Mouse (Mus musculus) spleen, adult 2 months (tissue): ENCODE measurements around the gene Gpn2. TPM values are rescaled to one million over a fixed set of nuclear protein-coding genes. Genes with fewer than 3 reads are reported as not detected.
A peak's percentile ranks its signal among the peaks of the same experiment; 100 is the strongest.

Experiments
- DNase-seq, 2 experiments: peaks; one replicate each; pipeline versions ENCODE4 v3.0.0 to v3.0.0-alpha.2; 2012 to 2021; ENCODE audit warnings: low spot score in 2 of 2, low read depth in 1 of 2
- H3K27ac ChIP-seq: fragments of 200-500 bp; 2 replicates; pipeline ENCODE4 v1.5.1; 2012; ENCODE audit warnings: low read length, inconsistent platforms; ENCODE audit not compliant: insufficient read depth
- H3K27me3 ChIP-seq: fragments of 200-500 bp; 2 replicates; pipeline ENCODE4 v1.6.1; 2012; ENCODE audit warnings: mild to moderate bottlenecking, moderate library complexity, low read length, inconsistent platforms; ENCODE audit not compliant: control insufficient read depth, insufficient read depth
- H3K36me3 ChIP-seq: fragments of 200-500 bp; 2 replicates; pipeline ENCODE4 v1.6.1; 2012; ENCODE audit warnings: mild to moderate bottlenecking, low read length, inconsistent platforms; ENCODE audit not compliant: control insufficient read depth, insufficient read depth
- H3K4me1 ChIP-seq: fragments of 200-500 bp; 2 replicates; pipeline ENCODE4 v1.6.1; 2011; ENCODE audit warnings: inconsistent platforms; ENCODE audit not compliant: control insufficient read depth, insufficient read depth, insufficient read length
- H3K4me3 ChIP-seq: fragments of 200-500 bp; 2 replicates; pipeline ENCODE4 v1.5.1; 2011; ENCODE audit warnings: mild to moderate bottlenecking, inconsistent platforms; ENCODE audit not compliant: insufficient read depth, insufficient read length; ENCODE audit errors: extremely low read depth
- CTCF ChIP-seq: fragments of 200-500 bp; IDR thresholded peaks from 2 replicates; pipeline ENCODE4 v1.5.1; 2011; ENCODE audit warnings: mild to moderate bottlenecking, inconsistent platforms; ENCODE audit not compliant: insufficient read depth, insufficient read length, insufficient replicate concordance; ENCODE audit errors: extremely low read depth
- POLR2A ChIP-seq: fragments of 200-500 bp; IDR thresholded peaks from 2 replicates; pipeline ENCODE4 v1.6.1; 2011; ENCODE audit warnings: low read depth, low read length, inconsistent platforms
- WGBS: fragments of 180-500 bp; shearing (Covaris S2); methylation state at CpG from one replicate; pipeline ENCODE4 v1.1.7; 2018; 5-methylcytosine and 5-hydroxymethylcytosine counted together
- polyA plus RNA-seq: library from polyadenylated mRNA; depleted of rRNA; stranded (reverse); fragments of >200 nt; gene quantifications from 2 replicates; pipeline ENCODE4 v1.2.3, GENCODE M21; 2012

Gpn2 gene
- polyA plus RNA-seq, 1 experiment, result 36.1 TPM

GRCm38 (mm10) chr4:133570066-133570466 is 14.1 kb upstream of the Gpn2 start:
- no peak overlapping the region for H3K27ac ChIP-seq

GRCm38 (mm10) chr4:133574070-133574842 is 9.9 kb upstream of the Gpn2 start, which contains the start of gene Gpatch3:
TSS of gene Gpatch3 (plus strand) at chr4:133574745.
- Histone ChIP-seq H3K4me3 (peak within 1 kb of the TSS; percentile 79), H3K36me3 (peaks cover 8% of the 10 kb centered on the region), H3K27ac (peak within 1 kb of the TSS; percentile 51), H3K4me1 (peaks cover 4% of the 10 kb centered on the region; the same call in 1 of the 2 replicates), H3K27me3 (no peaks in the 10 kb centered on the region)
- TF ChIP-seq CTCF (no peak), POLR2A (peak; percentile 71)
- peak; percentile 79 to 88 for DNase-seq
- WGBS, result 5% methylated on average over 44 of the region's 44 CpGs

More at GRCm38 (mm10) chr4:133570066-133570466, 14.1 kb upstream of the Gpn2 start:
- 50% methylated on average over 10 of the region's 10 CpGs for WGBS
- Histone ChIP-seq H3K4me3 (no peak overlapping the region), H3K36me3 (no peaks in the 10 kb centered on the region), H3K27me3 (no peaks in the 10 kb centered on the region), H3K4me1 (peaks cover 3% of the 10 kb centered on the region; the same call in 1 of the 2 replicates)
- no peak for DNase-seq
- no peak for TF ChIP-seq POLR2A
- no peak for TF ChIP-seq CTCF

GRCm38 (mm10) chr4:133574843-133575202 is 9.3 kb upstream of the Gpn2 start:
- Histone ChIP-seq H3K27ac (no peak overlapping the region), H3K36me3 (peaks cover 8% of the 10 kb centered on the region), H3K4me3 (peak overlapping the region; percentile 79), H3K4me1 (peaks cover 4% of the 10 kb centered on the region; the same call in 1 of the 2 replicates), H3K27me3 (no peaks in the 10 kb centered on the region)
- TF ChIP-seq POLR2A (no peak), CTCF (no peak)
- no peak for DNase-seq
- WGBS, result under 1% methylated on average over 41 of the region's 41 CpGs

GRCm38 (mm10) chr4:133577983-133578382 is 6.2 kb upstream of the Gpn2 start:
- TF ChIP-seq CTCF, result no peak
- TF ChIP-seq POLR2A, result no peak
- no peak overlapping the region for H3K4me3 ChIP-seq
- WGBS, result 90% methylated on average over 12 of the region's 12 CpGs

DNA sequence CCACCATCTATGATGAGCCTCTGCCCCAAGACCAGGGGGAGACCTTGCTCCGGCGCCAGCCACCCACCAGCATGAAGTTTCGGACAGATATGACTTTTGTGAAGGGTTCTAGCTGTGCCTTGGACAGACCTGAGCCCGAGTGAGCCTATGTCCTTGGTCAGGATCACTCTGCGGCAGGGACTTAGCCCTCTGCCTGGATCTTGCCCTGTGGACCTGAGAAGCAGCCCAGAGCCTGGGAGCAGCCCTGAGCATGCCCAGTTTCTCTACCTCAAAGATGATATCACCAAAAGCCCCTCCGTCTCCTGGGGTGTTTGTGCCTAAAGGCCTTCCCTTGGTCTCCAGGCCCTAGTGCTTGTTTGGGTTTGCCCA is 488 bp upstream of the Gpn2 start:
- no peak for DNase-seq
- Histone ChIP-seq H3K27me3 (no peaks in the 10 kb centered on the region), H3K4me3 (peak overlapping the region; percentile 85), H3K4me1 (peaks cover 8% of the 10 kb centered on the region), H3K27ac (peak overlapping the region; percentile 90), H3K36me3 (peaks cover 33% of the 10 kb centered on the region)
- WGBS, result 65% methylated on average over 6 of the region's 6 CpGs
- no peak for TF ChIP-seq CTCF
- no peak for TF ChIP-seq POLR2A

More at GRCm38 (mm10) chr4:133577983-133578382, 6.2 kb upstream of the Gpn2 start:
- H3K4me1 ChIP-seq, result peaks cover 4% of the 10 kb centered on the region; the same call in 1 of the 2 replicates
- DNase-seq, result no peak
- peaks cover 20% of the 10 kb centered on the region for H3K36me3 ChIP-seq
- H3K27me3 ChIP-seq, result no peaks in the 10 kb centered on the region
- no peak overlapping the region for H3K27ac ChIP-seq

DNA sequence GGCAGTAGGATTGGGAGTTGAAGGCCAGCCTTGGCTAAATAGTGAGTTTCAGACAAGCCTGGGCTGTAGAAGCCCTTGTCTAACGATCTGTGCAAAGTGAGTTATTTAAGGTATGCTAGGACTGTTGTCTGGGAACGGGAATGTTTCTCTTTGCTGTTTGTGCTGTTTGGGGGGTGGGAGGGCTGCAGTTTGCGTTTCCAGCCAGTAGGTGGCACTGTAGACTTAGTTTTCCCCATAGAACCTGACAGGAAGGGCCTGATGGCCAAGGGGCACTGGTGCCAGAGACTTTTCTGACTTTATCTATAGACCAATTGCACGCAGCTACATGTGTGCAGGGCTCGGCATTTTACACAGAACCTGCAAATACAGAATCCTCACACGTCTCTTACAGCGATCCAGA is 8.4 kb downstream of the Gpn2 start:
- WGBS, result 28% methylated on average over 7 of the region's 7 CpGs
- DNase-seq, result peak in 1 of 2 experiments; percentile 54
- TF ChIP-seq CTCF (peak; percentile 81; the same call in 1 of the 2 replicates), POLR2A (no peak)
- no peak overlapping the region for H3K27ac ChIP-seq
- no peaks in the 10 kb centered on the region for H3K27me3 ChIP-seq
- H3K36me3 ChIP-seq, result peaks cover 37% of the 10 kb centered on the region
- peaks cover 4% of the 10 kb centered on the region; the same call in 1 of the 2 replicates for H3K4me1 ChIP-seq
- no peak overlapping the region for H3K4me3 ChIP-seq

DNA sequence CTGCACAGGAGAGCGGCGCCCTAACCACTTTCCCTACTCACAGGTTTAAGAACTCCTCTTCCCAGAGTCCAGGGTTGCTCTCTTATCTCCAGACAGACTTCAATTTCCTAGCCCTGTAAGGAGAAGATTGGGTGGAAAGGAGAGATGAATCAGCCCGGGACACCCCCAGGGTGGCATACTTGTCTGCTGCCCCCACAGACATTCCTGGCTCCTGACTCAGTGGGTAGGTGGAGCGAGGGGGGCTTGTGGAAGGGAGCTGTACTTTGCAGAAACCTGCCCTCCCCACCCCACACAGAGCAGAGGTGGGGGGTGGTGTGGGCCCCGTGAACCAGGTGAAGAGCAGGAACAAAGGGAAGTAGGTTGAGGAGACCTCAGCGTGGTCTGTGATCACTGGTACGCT is 11.4 kb downstream of the Gpn2 start:
- Histone ChIP-seq H3K4me1 (peaks cover 11% of the 10 kb centered on the region; the same call in 1 of the 2 replicates), H3K27ac (peak overlapping the region; percentile 44), H3K36me3 (peaks cover 10% of the 10 kb centered on the region), H3K27me3 (no peaks in the 10 kb centered on the region), H3K4me3 (no peak overlapping the region)
- TF ChIP-seq CTCF (no peak), POLR2A (no peak)
- no peak for DNase-seq
- WGBS, result 63% methylated on average over 7 of the region's 7 CpGs
